Mouse (Mus musculus): ENCODE results near the gene Efs. TPM values are rescaled to one million over a fixed set of nuclear protein-coding genes. Genes with fewer than 3 reads are reported as not detected.

Gene Efs
- polyA plus RNA-seq, 1 experiment from 2014 or later, result 8.2 TPM

GRCm38 (mm10) chr14:54875844-54876538 is 49.9 kb downstream of the Efs start:
- peak; percentile 33 for DNase-seq (ENCODE audit: low spot score)

GRCm38 (mm10) chr14:54874165-54874564 is 51.8 kb downstream of the Efs start:
- no peak for DNase-seq (ENCODE audit: low spot score)

- no peak for DNase-seq (ENCODE audit: low spot score)
These were observed 55.1 kb downstream of the Efs start, which contains the start of gene Homez for GRCm38 (mm10) chr14:54870861-54871260. Gene Homez (minus strand): TSS chr14:54870961.

- DNase-seq (ENCODE audit: low spot score), result no peak
These were observed 57.9 kb downstream of the Efs start for GRCm38 (mm10) chr14:54868026-54868425.

- peak; percentile 50 for DNase-seq (ENCODE audit: low spot score)
These were observed 59.0 kb downstream of the Efs start for GRCm38 (mm10) chr14:54866936-54867335.

MicroRNAs encoded within 50 kb of the gene (microRNA counts, 519-probe panel; counts per million panel counts)
- microRNA mmu-miR-208a (473 counts per million, percentile 71 among the panel's probes with 10 or more counts), microRNA mmu-miR-208b (473 counts per million, percentile 71 among the panel's probes with 10 or more counts)

Small RNA genes within 50 kb of the gene (microRNA-seq; reads per million reads assigned to microRNA genes)
- gene Mir208a (ENCODE audit: borderline number of aligned reads), result 2.5 reads per million
- 25.0 reads per million, percentile 30 among the genes with 10 or more reads in this experiment for gene Mir208b (ENCODE audit: borderline number of aligned reads)

Other genes starting within 250 kb of the Efs start
- 101 TPM in 2 replicates for gene 1700123O20Rik, start 239.9 kb downstream of the Efs start, polyA plus RNA-seq (2015; fragmentation: Nextera tagmentation; extraction: Ambion mirVana)
- 137 and 173 TPM in 2 replicates for gene Acin1, start 239.2 kb downstream of the Efs start, polyA plus RNA-seq (2015; fragmentation: Nextera tagmentation; extraction: Ambion mirVana)
- 0.09 and 0.18 TPM in 2 replicates for gene Gm29776, start 227.3 kb downstream of the Efs start, polyA plus RNA-seq (2015; fragmentation: Nextera tagmentation; extraction: Ambion mirVana)
- not detected in 2 replicates for gene Cebpe, start 214.0 kb downstream of the Efs start, polyA plus RNA-seq (2015; fragmentation: Nextera tagmentation; extraction: Ambion mirVana)
- 0.94 and 1.2 TPM in 2 replicates for gene Slc7a8, start 144.2 kb downstream of the Efs start, polyA plus RNA-seq (2015; fragmentation: Nextera tagmentation; extraction: Ambion mirVana)
- gene Rnf212b, start 112.0 kb downstream of the Efs start, polyA plus RNA-seq (2015; fragmentation: Nextera tagmentation; extraction: Ambion mirVana), result not detected in 2 replicates
- 7.2 and 8.8 TPM in 2 replicates for gene Homez, start 55.2 kb downstream of the Efs start, polyA plus RNA-seq (2015; fragmentation: Nextera tagmentation; extraction: Ambion mirVana)
- 1.8 and 2.2 TPM in 2 replicates for gene Ppp1r3e, start 48.6 kb downstream of the Efs start, polyA plus RNA-seq (2015; fragmentation: Nextera tagmentation; extraction: Ambion mirVana)
- gene Bcl2l2, start 42.7 kb downstream of the Efs start, polyA plus RNA-seq (2015; fragmentation: Nextera tagmentation; extraction: Ambion mirVana), result 1.5 and 1.7 TPM in 2 replicates
- gene Gm20521, start 42.7 kb downstream of the Efs start, polyA plus RNA-seq (2015; fragmentation: Nextera tagmentation; extraction: Ambion mirVana), result 1.2 TPM in 1 of 2 replicates, not detected in the other
- 91.7 and 109 TPM in 2 replicates for gene Pabpn1, start 33.6 kb downstream of the Efs start, polyA plus RNA-seq (2015; fragmentation: Nextera tagmentation; extraction: Ambion mirVana)
- 4.1 and 4.3 TPM in 2 replicates for gene Slc22a17, start 13.0 kb downstream of the Efs start, polyA plus RNA-seq (2015; fragmentation: Nextera tagmentation; extraction: Ambion mirVana)
- not detected in 2 replicates for gene Il25, start 6.6 kb upstream of the Efs start, polyA plus RNA-seq (2015; fragmentation: Nextera tagmentation; extraction: Ambion mirVana)
- gene Cmtm5, start 10.1 kb upstream of the Efs start, polyA plus RNA-seq (2015; fragmentation: Nextera tagmentation; extraction: Ambion mirVana), result 0.22 TPM in 1 of 2 replicates, not detected in the other
- 0.34 and 0.35 TPM in 2 replicates for gene Myh6, start 40.8 kb upstream of the Efs start, polyA plus RNA-seq (2015; fragmentation: Nextera tagmentation; extraction: Ambion mirVana)
- gene Gm17428, start 50.8 kb upstream of the Efs start, polyA plus RNA-seq (2015; fragmentation: Nextera tagmentation; extraction: Ambion mirVana), result not detected in 2 replicates
- gene Myh7, start 68.5 kb upstream of the Efs start, polyA plus RNA-seq (2015; fragmentation: Nextera tagmentation; extraction: Ambion mirVana), result 0.49 and 0.55 TPM in 2 replicates
- 128 and 129 TPM in 2 replicates for gene Ngdn, start 89.3 kb upstream of the Efs start, polyA plus RNA-seq (2015; fragmentation: Nextera tagmentation; extraction: Ambion mirVana)
- gene Zfhx2, start 166.2 kb upstream of the Efs start, polyA plus RNA-seq (2015; fragmentation: Nextera tagmentation; extraction: Ambion mirVana), result 1.1 and 1.5 TPM in 2 replicates
- 9.8 and 10.3 TPM in 2 replicates for gene Thtpa, start 168.7 kb upstream of the Efs start, polyA plus RNA-seq (2015; fragmentation: Nextera tagmentation; extraction: Ambion mirVana)
- gene Ap1g2, start 180.5 kb upstream of the Efs start, polyA plus RNA-seq (2015; fragmentation: Nextera tagmentation; extraction: Ambion mirVana), result 32.0 and 38.3 TPM in 2 replicates
- 0.09 TPM in 2 replicates for gene Jph4, start 190.8 kb upstream of the Efs start, polyA plus RNA-seq (2015; fragmentation: Nextera tagmentation; extraction: Ambion mirVana)